Mouse (Mus musculus) G1E (cell line): ENCODE measurements around the gene Siglecg. TPM values are rescaled to one million over a fixed set of nuclear protein-coding genes. Genes with fewer than 3 reads are reported as not detected.

Experiments used
- ATAC-seq: 2 replicates; pipeline ENCODE4 v1.8.0; 2016; ENCODE audit warnings: mild to moderate bottlenecking; ENCODE audit not compliant: insufficient number of reproducible peaks, poor library complexity, low FRiP score, severe bottlenecking; ENCODE audit errors: extremely low read depth
- DNase-seq: peaks from one replicate; pipeline ENCODE4 v3.0.0; 2012; ENCODE audit warnings: low spot score
- H3K27me3 ChIP-seq: 2 replicates; pipeline ENCODE4 v1.6.1; 2012; ENCODE audit warnings: mild to moderate bottlenecking, low read length, inconsistent platforms; ENCODE audit not compliant: insufficient read depth
- H3K36me3 ChIP-seq: replicated peaks from 2 replicates; pipeline ENCODE3; 2012; ENCODE audit warnings: mild to moderate bottlenecking, inconsistent platforms
- H3K4me1 ChIP-seq: 2 replicates; pipeline ENCODE4 v1.6.1; 2012; ENCODE audit warnings: low read depth, low read length, inconsistent platforms, mixed read lengths; ENCODE audit not compliant: insufficient read depth
- H3K4me3 ChIP-seq: 2 replicates; pipeline ENCODE4 v1.5.1; 2012; ENCODE audit warnings: low read depth, mild to moderate bottlenecking, inconsistent platforms, low read length, moderate library complexity, mixed read lengths
- H3K9me3 ChIP-seq: replicated peaks from 2 replicates; pipeline ENCODE4 v1.6.1; 2012; ENCODE audit warnings: inconsistent platforms
- CTCF ChIP-seq: IDR thresholded peaks from 2 replicates; pipeline ENCODE4 v1.5.1; 2012; ENCODE audit warnings: low read depth, low read length, inconsistent platforms, mixed read lengths
- GATA1 ChIP-seq: IDR thresholded peaks from 2 replicates; pipeline ENCODE4 v1.6.1; 2012; ENCODE audit warnings: borderline replicate concordance, low read length, inconsistent platforms, mixed read lengths
- GATA2 ChIP-seq: IDR thresholded peaks from 2 replicates; pipeline ENCODE4 v1.6.1; 2012; ENCODE audit warnings: low read depth, low read length, inconsistent platforms, borderline replicate concordance
- POLR2AphosphoS5 ChIP-seq: IDR thresholded peaks from 2 replicates; pipeline ENCODE4 v1.6.1; 2012; ENCODE audit warnings: low read depth, low read length, inconsistent platforms; ENCODE audit not compliant: insufficient replicate concordance
- TAL1 ChIP-seq: conservative IDR thresholded peaks from 2 replicates; pipeline ENCODE4 v1.6.1; 2012; ENCODE audit warnings: low read depth, low read length, inconsistent platforms, mixed read lengths
- polyA plus RNA-seq: library from polyadenylated mRNA; stranded (reverse); fragments of >175 nt; gene quantifications from 2 replicates; pipeline ENCODE4 v1.2.3, GENCODE M21; 2012
- total RNA-seq, 2 experiments: library from RNA; stranded (forward) in 1 of 2; stranded (reverse) in 1 of 2; fragments of 200-1000 nt in 1 of 2; fragments of >200 nt in 1 of 2; fragmentation: Nextera tagmentation in 1 of 2; gene quantifications; 2 replicates each; pipeline ENCODE4 v1.2.3; 2014 to 2017

Siglecg gene
- total and polyA plus RNA-seq, 3 experiments: 0.11 TPM; not detected in 2

DNA sequence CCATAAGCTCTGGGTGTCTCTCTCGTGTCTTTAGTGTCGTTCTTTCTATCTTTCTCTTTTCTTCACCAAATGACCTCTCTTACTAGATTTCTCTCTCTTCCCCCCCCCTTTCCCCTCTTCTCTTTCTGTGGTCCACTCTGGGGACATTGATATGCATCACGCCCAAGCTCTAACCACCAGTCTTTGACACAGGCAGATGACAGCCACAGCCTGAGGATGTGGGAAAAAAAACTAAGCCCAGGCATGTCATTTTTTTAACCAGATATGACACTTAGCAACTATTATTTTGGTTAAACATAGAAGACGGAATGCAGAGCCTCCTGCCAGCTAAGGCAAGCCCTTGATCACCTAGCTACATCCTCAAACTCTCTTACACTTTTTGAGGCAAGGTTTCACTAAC is 30.6 kb downstream of the Siglecg start:
- no peaks in the 10 kb centered on the region for H3K36me3 ChIP-seq
- DNase-seq (no peak), ATAC-seq (no peak)
- peaks cover 15% of the 10 kb centered on the region for H3K4me1 ChIP-seq
- peaks cover 38% of the 10 kb centered on the region for H3K27me3 ChIP-seq
- no peaks in the 10 kb centered on the region for H3K9me3 ChIP-seq
- TF ChIP-seq GATA2 (no peak), GATA1 (no peak), CTCF (no peak), TAL1 (no peak), POLR2AphosphoS5 (no peak)
- H3K4me3 ChIP-seq: no peak overlapping the region

DNA sequence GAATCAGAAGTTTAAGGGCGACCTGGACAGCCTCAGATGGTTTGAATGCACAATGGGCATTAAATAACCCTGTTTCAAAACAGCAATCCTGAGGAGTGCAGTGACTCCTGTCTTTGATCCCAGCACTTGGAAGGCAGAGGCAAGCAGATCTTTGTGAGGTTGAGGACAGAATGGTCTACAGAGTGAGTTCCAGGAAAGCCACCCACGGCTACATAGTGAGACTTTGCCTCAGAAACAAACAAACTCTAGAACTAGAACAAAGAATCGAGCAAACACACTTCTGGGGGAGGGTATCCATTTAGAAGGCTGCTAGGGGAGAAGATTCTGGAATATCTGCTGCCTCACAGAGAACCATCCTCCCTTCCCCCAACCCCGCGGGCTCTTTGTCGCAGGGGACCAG is 32.5 kb downstream of the Siglecg start, which contains the start of gene Cldnd2:
TSS of gene Cldnd2 (plus strand) at position 301 of the 400 bp plus-strand sequence.
- DNase-seq (no peak), ATAC-seq (no peak)
- Histone ChIP-seq H3K4me3 (no peak within 1 kb of the TSS), H3K9me3 (no peaks in the 10 kb centered on the region), H3K27me3 (peaks cover 30% of the 10 kb centered on the region), H3K4me1 (peaks cover 29% of the 10 kb centered on the region), H3K36me3 (peaks cover 2% of the 10 kb centered on the region)
- TF ChIP-seq CTCF (no peak), GATA1 (no peak), GATA2 (no peak), TAL1 (no peak), POLR2AphosphoS5 (no peak)

DNA sequence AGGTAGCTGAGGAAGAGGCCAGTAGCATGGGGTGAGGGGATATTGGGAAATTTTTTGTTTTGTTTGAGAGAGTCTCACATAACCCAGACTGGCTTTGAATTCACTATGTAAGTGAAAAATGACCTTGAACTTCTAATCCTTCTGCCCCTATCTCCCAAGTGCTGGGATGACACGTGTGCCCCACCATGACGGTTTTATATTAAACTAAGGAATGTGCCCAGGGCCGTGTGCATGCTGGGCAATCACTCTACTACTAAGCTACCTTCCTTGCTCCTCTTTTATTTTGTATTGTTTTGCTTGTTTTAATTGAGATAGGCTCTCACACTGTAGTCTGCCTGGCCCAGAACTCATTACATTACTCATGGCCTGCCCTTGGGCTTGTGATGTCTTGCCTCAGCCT is 33.1 kb downstream of the Siglecg start:
- no peaks in the 10 kb centered on the region for H3K9me3 ChIP-seq
- peaks cover 8% of the 10 kb centered on the region for H3K36me3 ChIP-seq
- H3K4me3 ChIP-seq: no peak overlapping the region
- peaks cover 34% of the 10 kb centered on the region for H3K4me1 ChIP-seq
- H3K27me3 ChIP-seq: peaks cover 28% of the 10 kb centered on the region
- ATAC-seq (no peak), DNase-seq (no peak)
- TF ChIP-seq CTCF: no peak
- no peak for TF ChIP-seq GATA1
- no peak for TF ChIP-seq POLR2AphosphoS5
- no peak for TF ChIP-seq TAL1
- TF ChIP-seq GATA2: no peak

DNA sequence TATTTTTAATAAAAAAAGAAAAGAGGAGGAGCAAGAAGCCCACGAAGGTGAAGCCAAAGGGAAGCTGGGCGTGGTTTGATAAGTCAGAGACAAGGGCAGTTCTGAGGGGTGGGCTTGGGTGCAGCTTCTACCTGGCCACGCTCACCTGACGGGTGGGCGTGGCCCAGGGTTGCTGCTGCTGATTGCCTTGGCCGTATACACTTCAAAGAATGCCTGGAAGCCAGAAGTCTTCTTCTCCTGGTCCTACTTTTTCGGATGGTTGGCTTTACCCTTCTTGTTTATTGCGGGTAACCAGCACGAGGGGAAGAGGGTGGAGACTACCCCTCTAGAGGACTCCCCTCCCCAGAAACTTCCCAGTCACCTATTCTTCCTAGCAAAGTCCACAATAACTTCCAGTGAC is 34.7 kb downstream of the Siglecg start:
- H3K36me3 ChIP-seq: peaks cover 24% of the 10 kb centered on the region
- DNase-seq (no peak), ATAC-seq (no peak)
- peaks cover 50% of the 10 kb centered on the region for H3K4me1 ChIP-seq
- TF ChIP-seq GATA1 (no peak), POLR2AphosphoS5 (no peak), CTCF (no peak), GATA2 (no peak), TAL1 (no peak)
- peaks cover 20% of the 10 kb centered on the region for H3K27me3 ChIP-seq
- peak overlapping the region; percentile 75 for H3K4me3 ChIP-seq
- H3K9me3 ChIP-seq: no peaks in the 10 kb centered on the region

DNA sequence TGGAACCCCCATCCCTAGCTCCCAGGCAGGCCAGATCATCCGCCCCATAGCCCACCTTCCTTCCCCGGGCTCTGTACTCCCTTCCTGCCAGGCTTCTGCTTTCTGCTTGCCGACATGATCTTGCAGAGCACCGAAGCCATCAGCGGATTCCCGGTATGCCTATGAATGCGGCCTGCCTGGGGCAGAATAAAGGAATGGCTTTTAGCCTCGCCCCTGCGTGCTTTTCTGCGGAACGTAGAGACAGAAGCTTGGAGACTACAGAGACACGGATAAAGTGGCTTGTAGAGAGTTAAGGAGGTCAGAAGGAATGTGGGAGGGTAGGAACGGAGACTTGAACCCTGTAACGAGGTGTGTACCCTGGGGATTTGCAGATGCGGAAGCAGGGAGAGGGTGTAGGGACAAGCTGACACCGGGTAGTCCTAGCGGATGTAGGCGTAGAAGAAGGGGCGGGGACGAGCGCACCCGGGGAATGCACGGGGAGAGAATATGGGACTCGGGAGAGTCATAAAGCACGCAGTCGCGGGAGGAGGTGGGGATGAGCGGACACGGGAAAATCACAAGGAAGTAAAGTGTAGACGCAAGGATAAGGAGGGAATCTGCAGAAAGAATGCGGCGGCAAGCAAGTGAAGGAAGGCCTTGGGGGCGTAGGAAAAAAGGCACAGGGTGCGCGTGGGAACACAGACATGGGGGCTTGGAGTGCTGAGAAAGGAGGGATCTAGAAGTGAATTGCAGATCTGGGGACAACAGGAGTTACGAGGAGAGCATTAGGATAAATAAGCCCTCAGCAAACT is 35.3 kb downstream of the Siglecg start:
- TF ChIP-seq POLR2AphosphoS5 (peak; percentile 37; the same call in 1 of the 2 replicates), CTCF (no peak), TAL1 (no peak)
- Histone ChIP-seq H3K27me3 (peaks cover 15% of the 10 kb centered on the region), H3K36me3 (peaks cover 31% of the 10 kb centered on the region), H3K4me3 (peak overlapping the region; percentile 75), H3K4me1 (peaks cover 57% of the 10 kb centered on the region), H3K9me3 (no peaks in the 10 kb centered on the region)
- DNase-seq (peak; percentile 78), ATAC-seq (peak; percentile 86)

DNA sequence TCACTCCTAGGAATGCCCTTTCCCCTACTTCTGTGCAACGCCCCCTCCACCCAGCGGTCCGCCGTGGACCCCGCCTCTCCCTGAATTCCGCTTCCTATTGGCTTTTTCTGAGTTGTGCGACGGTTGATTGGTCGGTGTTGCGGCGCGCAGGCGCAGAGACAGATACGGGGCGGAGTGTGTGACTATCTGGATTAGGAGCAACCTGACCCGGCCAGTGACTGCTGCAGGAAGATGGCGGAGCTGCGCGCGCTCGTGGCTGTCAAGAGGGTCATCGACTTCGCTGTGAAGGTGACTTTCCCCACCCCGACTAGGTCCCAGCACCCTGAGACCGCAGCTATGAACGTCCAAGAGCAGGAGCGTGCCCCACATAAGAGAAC is 35.9 kb downstream of the Siglecg start, which contains the start of the genes Etfb and Gm45233:
TSS of gene Etfb (plus strand) at position 167 of the 377 bp plus-strand sequence.
TSS of gene Gm45233 (plus strand) at position 212 of the 377 bp plus-strand sequence.
- peaks cover 60% of the 10 kb centered on the region for H3K4me1 ChIP-seq
- no peaks in the 10 kb centered on the region for H3K9me3 ChIP-seq
- TF ChIP-seq CTCF (no peak), GATA1 (no peak), TAL1 (no peak), GATA2 (no peak), POLR2AphosphoS5 (no peak)
- peaks cover 11% of the 10 kb centered on the region for H3K27me3 ChIP-seq
- DNase-seq (peak; percentile 91), ATAC-seq (peak; percentile 89)
- peaks cover 36% of the 10 kb centered on the region for H3K36me3 ChIP-seq
- peak within 1 kb of the TSS; percentile 75 for H3K4me3 ChIP-seq
